ENCODE assay signal across 7 mouse cellular contexts in genomic region chr7:143978741-143979371, GRCm38 (mm10). TPM values are rescaled to one million over a fixed set of nuclear protein-coding genes. Genes with fewer than 3 reads are reported as not detected.
DNase-seq lines count a peak whose midpoint lies in the region; ATAC-seq lines count a peak whose summit lies in the region.

No protein-coding gene starts in this region.

- H3K4me1 ChIP-seq in limb, embryonic 13.5 days: peaks cover 19% of the 10 kb centered on the region
- H3K4me1 ChIP-seq in midbrain, embryonic 15.5 days: peaks cover 21% of the 10 kb centered on the region

- intact Hi-C loops in gastrocnemius, postnatal 14 days (cut with DNase I; ENCODE audit: low total_unique reads): no loop called here

- peak overlapping the region; percentile 48; the same call in 1 of the 2 replicates for H3K9ac ChIP-seq in limb, embryonic 13.5 days
- H3K9ac ChIP-seq in midbrain, embryonic 15.5 days: peak overlapping the region; percentile 37; the same call in 1 of the 2 replicates

- H3K36me3 ChIP-seq in limb, embryonic 13.5 days: no peaks in the 10 kb centered on the region
- H3K36me3 ChIP-seq in midbrain, embryonic 15.5 days (replicated peaks): no peaks in the 10 kb centered on the region

- no peaks in the 10 kb centered on the region for H3K9me3 ChIP-seq in limb, embryonic 13.5 days
- H3K9me3 ChIP-seq in midbrain, embryonic 15.5 days: no peaks in the 10 kb centered on the region

- WGBS in limb, embryonic 13.5 days: under 1% methylated on average over 50 of the region's 50 CpGs
- under 1% methylated on average over 50 of the region's 50 CpGs for WGBS in midbrain, embryonic 15.5 days

- peaks cover 96% of the 10 kb centered on the region for H3K27me3 ChIP-seq in limb, embryonic 13.5 days
- peaks cover 61% of the 10 kb centered on the region for H3K27me3 ChIP-seq in midbrain, embryonic 15.5 days (replicated peaks)

- peak; percentile 90 for ATAC-seq in common myeloid progenitor, adult 5-6 weeks (replicated peaks; ENCODE audit: low read depth, poor library complexity, severe bottlenecking)
- ATAC-seq in limb, embryonic 13.5 days (ENCODE audit: low FRiP score, low read depth): peak; percentile 64
- ATAC-seq in midbrain, embryonic 15.5 days (replicated peaks): peak; percentile 84

- H3K4me3 ChIP-seq in limb, embryonic 13.5 days: peak overlapping the region; percentile 50
- peak overlapping the region; percentile 50 for H3K4me3 ChIP-seq in midbrain, embryonic 15.5 days

- DNase-seq in adrenal gland, adult 18-20 months (ENCODE audit: low spot score in 2 of 2): peak; percentile 61 to 70
- DNase-seq in gastrocnemius, postnatal 14 days: peak; percentile 53
- DNase-seq in kidney, adult 18-20 months: peak; percentile 87
- DNase-seq in spleen, postnatal 4 days (ENCODE audit: low spot score in 2 of 2): peak; percentile 38 to 77

- peak overlapping the region; percentile 95 for H3K4me2 ChIP-seq in limb, embryonic 13.5 days (replicated peaks)
- H3K4me2 ChIP-seq in midbrain, embryonic 15.5 days: peak overlapping the region; percentile 97

- no peak overlapping the region for H3K27ac ChIP-seq in limb, embryonic 13.5 days
- H3K27ac ChIP-seq in midbrain, embryonic 15.5 days: no peak overlapping the region

RNA-seq across cellular contexts. Expression of gene Shank2, which starts 22.9 kb away (rescaled TPM):
- total RNA-seq in adrenal gland, adult 18-20 months (2021): 10 to 100 TPM in 1 of 2 experiments, 1 to 10 TPM in 1; 8.1 to 18.5 TPM
- total RNA-seq in common myeloid progenitor, adult 5-6 weeks (2017): not detected in 2 replicates
- total RNA-seq in gastrocnemius, postnatal 14 days (2021): under 1 TPM; 0.07 to 0.39 TPM
- polyA plus RNA-seq in limb, embryonic 13.5 days (2015; fragmentation: Nextera tagmentation; extraction: Ambion mirVana): 0.39 and 0.59 TPM in 2 replicates
- 8.8 and 10.5 TPM in 2 replicates for polyA plus RNA-seq in midbrain, embryonic 15.5 days (2015; fragmentation: Nextera tagmentation; extraction: Ambion mirVana)
